ENCODE assay signal across 17 mouse cellular contexts in genomic region chr7:73827549-73827948, GRCm38 (mm10).
"Had no signal": no experiment of that assay in that cellular context is flagged by ENCODE, and none has a peak within 500 bp of the region (broad histone marks: within the 10 kb centered on the region; RNA-seq: fewer than 3 reads in every experiment).

No protein-coding gene starts in this region.

- H3K36me3 ChIP-seq: liver, embryonic 15.5 days; lung, embryonic 15.5 days; midbrain, embryonic 13.5 days; neural tube, embryonic 12.5 days; stomach, embryonic 15.5 days had no signal

- H3K9me3 ChIP-seq: liver, embryonic 15.5 days; lung, embryonic 15.5 days; megakaryocyte, embryonic 14.5 days; midbrain, embryonic 13.5 days; neural tube, embryonic 12.5 days; stomach, embryonic 15.5 days had no signal

- DNase-seq: liver, postnatal 0 days; lung, adult 2 months; lung, postnatal 10 days; right cerebral cortex, postnatal 14 days; thymus, adult 2 months; thymus, postnatal 25 days; thymus, postnatal 4 days had no signal

- ATAC-seq: liver, postnatal 0 days; midbrain, embryonic 13.5 days; midbrain, embryonic 16.5 days had no signal

- H3K4me1 ChIP-seq: liver, embryonic 15.5 days; lung, embryonic 15.5 days; megakaryocyte, embryonic 14.5 days; midbrain, embryonic 13.5 days; neural tube, embryonic 12.5 days; stomach, embryonic 15.5 days had no signal

- H3K4me3 ChIP-seq: liver, embryonic 15.5 days; lung, embryonic 15.5 days; megakaryocyte, embryonic 14.5 days; midbrain, embryonic 13.5 days; neural tube, embryonic 12.5 days; stomach, embryonic 15.5 days had no signal

- H3K9ac ChIP-seq: liver, embryonic 15.5 days; liver, postnatal 0 days; lung, embryonic 15.5 days; midbrain, embryonic 13.5 days; neural tube, embryonic 12.5 days; stomach, embryonic 15.5 days had no signal

- H3K4me2 ChIP-seq: liver, embryonic 15.5 days; lung, embryonic 15.5 days; midbrain, embryonic 11.5 days; midbrain, embryonic 13.5 days; neural tube, embryonic 12.5 days; stomach, embryonic 15.5 days had no signal

- H3K27me3 ChIP-seq: liver, embryonic 15.5 days; lung, embryonic 15.5 days; megakaryocyte, embryonic 14.5 days; midbrain, embryonic 13.5 days; neural tube, embryonic 12.5 days; stomach, embryonic 15.5 days had no signal

- H3K27ac ChIP-seq: liver, embryonic 15.5 days; lung, embryonic 15.5 days; macrophage; midbrain, embryonic 13.5 days; neural tube, embryonic 12.5 days; stomach, embryonic 15.5 days; stomach, postnatal 0 days had no signal
